Mouse (Mus musculus) thymus, adult 2 months (tissue): Measurements from ENCODE around the gene Cpxm1.

Experiments
- CTCF ChIP-seq: fragments of 200-500 bp; IDR thresholded peaks from 2 replicates; pipeline ENCODE4 v1.5.1; 2012; ENCODE audit warnings: mild to moderate bottlenecking, control low read depth, low read length, moderate library complexity, borderline replicate concordance; ENCODE audit not compliant: control insufficient read depth, poor library complexity, insufficient read depth; ENCODE audit errors: extremely low read depth
- POLR2A ChIP-seq: fragments of 200-500 bp; IDR thresholded peaks from 2 replicates; pipeline ENCODE4 v1.6.1; 2012; ENCODE audit warnings: mild to moderate bottlenecking, low read length, control low read depth, moderate library complexity; ENCODE audit not compliant: control insufficient read depth, poor library complexity, insufficient read depth; ENCODE audit errors: extremely low read depth

DNA sequence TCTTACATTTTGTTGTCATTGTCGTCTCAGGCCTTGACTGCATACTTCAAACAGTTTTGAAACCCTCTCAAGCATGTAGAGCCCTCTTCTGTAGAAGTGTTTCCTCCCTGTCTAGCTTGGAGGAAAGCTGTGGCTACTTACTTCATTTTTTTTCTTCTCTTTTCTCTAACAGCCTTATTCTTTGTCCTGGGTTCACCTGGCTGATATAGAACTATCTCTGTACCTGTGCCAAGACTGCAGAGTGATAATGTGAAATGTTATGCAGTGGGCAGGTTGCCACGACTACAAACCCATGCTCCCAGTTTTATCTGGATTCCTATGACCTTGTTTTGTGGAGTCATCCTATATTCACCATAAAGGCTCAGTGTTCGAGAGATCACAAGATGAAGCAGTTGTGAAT, 33.1 kb upstream of the Cpxm1 start:
- TF ChIP-seq POLR2A (no peak), CTCF (no peak)
